Mouse (Mus musculus): ENCODE results near the gene Sbk2. TPM values are rescaled to one million over a fixed set of nuclear protein-coding genes. Genes with fewer than 3 reads are reported as not detected.

Gene Sbk2
- polyA plus RNA-seq, 1 experiment from 2014 or later: 10.4 TPM

GRCm38 (mm10) chr7:4925441-4926381, 38.5 kb downstream of the Sbk2 start, which contains the start of gene Ssc5d:
Ssc5d (plus strand) TSS chr7:4925785.
- 11% methylated on average over 5 of the region's 6 CpGs for WGBS
- ATAC-seq (replicated peaks; ENCODE audit: extremely low read depth, insufficient read depth, low FRiP score): peak; percentile 11; the same call in 1 of the 2 replicates
- Histone ChIP-seq H3K27me3 (ENCODE audit: control insufficient read depth, insufficient read depth, low read length) (no peaks in the 10 kb centered on the region), H3K9ac (ENCODE audit: low read length) (0 out of 2 replicates have a peak within 1 kb of the TSS, but pooled peaks have one; percentile 30), H3K4me1 (ENCODE audit: control insufficient read depth, insufficient read depth, low read length) (peaks cover 32% of the 10 kb centered on the region), H3K4me2 (ENCODE audit: low read depth, low read length) (peak within 1 kb of the TSS; percentile 80; the same call in 1 of the 2 replicates), H3K36me3 (ENCODE audit: control insufficient read depth, insufficient read depth) (peaks cover 2% of the 10 kb centered on the region; the same call in 1 of the 2 replicates), H3K4me3 (ENCODE audit: low read length) (no peak within 1 kb of the TSS), H3K27ac (ENCODE audit: low read length) (peak within 1 kb of the TSS; percentile 74), H3K9me3 (replicated peaks; ENCODE audit: control insufficient read depth, low read length) (no peaks in the 10 kb centered on the region)

- Histone ChIP-seq H3K27ac (ENCODE audit: low read length) (peak overlapping the region; percentile 74), H3K4me2 (ENCODE audit: low read depth, low read length) (no peak overlapping the region), H3K4me1 (ENCODE audit: control insufficient read depth, insufficient read depth, low read length) (peaks cover 32% of the 10 kb centered on the region), H3K36me3 (ENCODE audit: control insufficient read depth, insufficient read depth) (peaks cover 10% of the 10 kb centered on the region), H3K4me3 (ENCODE audit: low read length) (no peak overlapping the region), H3K9me3 (replicated peaks; ENCODE audit: control insufficient read depth, low read length) (no peaks in the 10 kb centered on the region), H3K9ac (ENCODE audit: low read length) (no peak overlapping the region), H3K27me3 (ENCODE audit: control insufficient read depth, insufficient read depth, low read length) (no peaks in the 10 kb centered on the region)
- WGBS: 10% methylated on average over 3 of the region's 4 CpGs
- ATAC-seq (replicated peaks; ENCODE audit: extremely low read depth, insufficient read depth, low FRiP score): peak; percentile 24
These were observed 39.3 kb downstream of the Sbk2 start for GRCm38 (mm10) chr7:4924891-4925301.

- 1% methylated on average over 4 of the region's 4 CpGs for WGBS
- H3K4me2 ChIP-seq (ENCODE audit: low read depth, low read length): peak overlapping the region; percentile 80; the same call in 1 of the 2 replicates
- peaks cover 14% of the 10 kb centered on the region for H3K36me3 ChIP-seq (ENCODE audit: control insufficient read depth, insufficient read depth)
- no peaks in the 10 kb centered on the region for H3K27me3 ChIP-seq (ENCODE audit: control insufficient read depth, insufficient read depth, low read length)
- H3K4me1 ChIP-seq (ENCODE audit: control insufficient read depth, insufficient read depth, low read length): peaks cover 32% of the 10 kb centered on the region
- no peaks in the 10 kb centered on the region for H3K9me3 ChIP-seq (replicated peaks; ENCODE audit: control insufficient read depth, low read length)
- peak overlapping the region; percentile 74 for H3K27ac ChIP-seq (ENCODE audit: low read length)
- H3K4me3 ChIP-seq (ENCODE audit: low read length): no peak overlapping the region
- no peak for ATAC-seq (replicated peaks; ENCODE audit: extremely low read depth, insufficient read depth, low FRiP score)
- peak overlapping the region; percentile 63 for H3K9ac ChIP-seq (ENCODE audit: low read length)
These were observed 39.7 kb downstream of the Sbk2 start for GRCm38 (mm10) chr7:4924483-4924882.

GRCm38 (mm10) chr7:4923586-4924364, 40.4 kb downstream of the Sbk2 start:
- WGBS: 5% methylated on average over 37 of the region's 37 CpGs

GRCm38 (mm10) chr7:4922931-4923565, 41.2 kb downstream of the Sbk2 start:
- Histone ChIP-seq H3K4me2 (ENCODE audit: low read depth, low read length) (peak overlapping the region; percentile 80), H3K9me3 (replicated peaks; ENCODE audit: control insufficient read depth, low read length) (no peaks in the 10 kb centered on the region), H3K27ac (ENCODE audit: low read length) (no peak overlapping the region; the same call in 1 of the 2 replicates), H3K4me1 (ENCODE audit: control insufficient read depth, insufficient read depth, low read length) (peaks cover 32% of the 10 kb centered on the region), H3K9ac (ENCODE audit: low read length) (peak overlapping the region; percentile 63), H3K36me3 (ENCODE audit: control insufficient read depth, insufficient read depth) (peaks cover 27% of the 10 kb centered on the region), H3K27me3 (ENCODE audit: control insufficient read depth, insufficient read depth, low read length) (no peaks in the 10 kb centered on the region), H3K4me3 (ENCODE audit: low read length) (peak overlapping the region; percentile 47)
- no peak for ATAC-seq (replicated peaks; ENCODE audit: extremely low read depth, insufficient read depth, low FRiP score)
- 2% methylated on average over 14 of the region's 14 CpGs for WGBS

More at GRCm38 (mm10) chr7:4923586-4924364, 40.4 kb downstream of the Sbk2 start:
- no peak; the same call in 1 of the 2 replicates for ATAC-seq (replicated peaks; ENCODE audit: extremely low read depth, insufficient read depth, low FRiP score)
- peak overlapping the region; percentile 74 for H3K27ac ChIP-seq (ENCODE audit: low read length)
- H3K4me2 ChIP-seq (ENCODE audit: low read depth, low read length): peak overlapping the region; percentile 80
- H3K9me3 ChIP-seq (replicated peaks; ENCODE audit: control insufficient read depth, low read length): no peaks in the 10 kb centered on the region
- peak overlapping the region; percentile 63 for H3K9ac ChIP-seq (ENCODE audit: low read length)
- H3K36me3 ChIP-seq (ENCODE audit: control insufficient read depth, insufficient read depth): peaks cover 21% of the 10 kb centered on the region
- peak overlapping the region; percentile 37 for H3K4me3 ChIP-seq (ENCODE audit: low read length)
- no peaks in the 10 kb centered on the region for H3K27me3 ChIP-seq (ENCODE audit: control insufficient read depth, insufficient read depth, low read length)
- H3K4me1 ChIP-seq (ENCODE audit: control insufficient read depth, insufficient read depth, low read length): peaks cover 32% of the 10 kb centered on the region

GRCm38 (mm10) chr7:4922508-4922907, 41.7 kb downstream of the Sbk2 start:
- Histone ChIP-seq H3K9ac (ENCODE audit: low read length) (peak overlapping the region; percentile 63), H3K27ac (ENCODE audit: low read length) (no peak overlapping the region; the same call in 1 of the 2 replicates), H3K4me1 (ENCODE audit: control insufficient read depth, insufficient read depth, low read length) (peaks cover 32% of the 10 kb centered on the region), H3K9me3 (replicated peaks; ENCODE audit: control insufficient read depth, low read length) (no peaks in the 10 kb centered on the region), H3K27me3 (ENCODE audit: control insufficient read depth, insufficient read depth, low read length) (no peaks in the 10 kb centered on the region), H3K4me2 (ENCODE audit: low read depth, low read length) (peak overlapping the region; percentile 80), H3K36me3 (ENCODE audit: control insufficient read depth, insufficient read depth) (peaks cover 32% of the 10 kb centered on the region), H3K4me3 (ENCODE audit: low read length) (peak overlapping the region; percentile 47)
- under 1% methylated on average over 14 of the region's 14 CpGs for WGBS
- ATAC-seq (replicated peaks; ENCODE audit: extremely low read depth, insufficient read depth, low FRiP score): 0 out of 2 replicates have a peak, but pooled peaks have one; percentile 5

GRCm38 (mm10) chr7:4921824-4922482, 42.3 kb downstream of the Sbk2 start, which contains the start of gene Nat14:
Nat14 (plus strand) TSS chr7:4922028.
- peaks cover 33% of the 10 kb centered on the region for H3K36me3 ChIP-seq (ENCODE audit: control insufficient read depth, insufficient read depth)
- peaks cover 32% of the 10 kb centered on the region for H3K4me1 ChIP-seq (ENCODE audit: control insufficient read depth, insufficient read depth, low read length)
- H3K9me3 ChIP-seq (replicated peaks; ENCODE audit: control insufficient read depth, low read length): no peaks in the 10 kb centered on the region
- H3K9ac ChIP-seq (ENCODE audit: low read length): peak within 1 kb of the TSS; percentile 63
- no peaks in the 10 kb centered on the region for H3K27me3 ChIP-seq (ENCODE audit: control insufficient read depth, insufficient read depth, low read length)
- peak within 1 kb of the TSS; percentile 47 for H3K4me3 ChIP-seq (ENCODE audit: low read length)
- peak within 1 kb of the TSS; percentile 80 for H3K4me2 ChIP-seq (ENCODE audit: low read depth, low read length)
- no peak for ATAC-seq (replicated peaks; ENCODE audit: extremely low read depth, insufficient read depth, low FRiP score)
- 33% methylated on average over 8 of the region's 8 CpGs for WGBS
- peak within 1 kb of the TSS; percentile 72 for H3K27ac ChIP-seq (ENCODE audit: low read length)

Data from heart, embryonic 16.5 days (tissue).